Mouse (Mus musculus) T-helper 17 cell (primary cell): ENCODE data around the gene Cdc14a.

Source experiments
- in situ Hi-C, 2 experiments: fragments of 300-600 bp; cut with MboI, MseI; formaldehyde crosslinking; loops; 1 replicate in 1 of 2; 2 replicates in 1 of 2; pipeline ENCODE4 v1.15.1; 2025; ENCODE audit warnings: high pct_unique_total_duplicates in 2 of 2

Gene Cdc14a

DNA sequence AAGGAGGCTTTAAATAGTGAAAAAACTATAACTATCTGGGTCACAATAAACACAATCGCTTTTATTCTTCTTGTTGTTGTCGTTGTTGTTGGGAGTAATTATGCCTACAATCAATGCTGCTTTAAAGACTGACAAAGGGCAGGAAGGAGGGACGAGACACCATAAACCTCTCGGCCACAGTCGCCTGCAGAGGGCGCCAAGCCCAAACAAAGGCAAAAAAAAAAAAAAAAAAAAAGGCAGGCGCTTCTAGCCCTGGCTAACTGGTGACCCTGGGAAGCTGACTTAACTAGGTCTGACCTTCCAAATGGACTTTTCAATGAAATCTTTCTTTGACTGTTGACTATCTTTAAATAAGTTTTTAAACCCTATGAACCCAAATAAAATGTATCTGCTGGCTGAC is 90.6 kb downstream of the Cdc14a start:
- in situ Hi-C loops: loop anchor here in 1 of 2 experiments (10.0 kb wide), 1 partner anchor 502 kb away; no protein-coding TSS in a partner anchor

DNA sequence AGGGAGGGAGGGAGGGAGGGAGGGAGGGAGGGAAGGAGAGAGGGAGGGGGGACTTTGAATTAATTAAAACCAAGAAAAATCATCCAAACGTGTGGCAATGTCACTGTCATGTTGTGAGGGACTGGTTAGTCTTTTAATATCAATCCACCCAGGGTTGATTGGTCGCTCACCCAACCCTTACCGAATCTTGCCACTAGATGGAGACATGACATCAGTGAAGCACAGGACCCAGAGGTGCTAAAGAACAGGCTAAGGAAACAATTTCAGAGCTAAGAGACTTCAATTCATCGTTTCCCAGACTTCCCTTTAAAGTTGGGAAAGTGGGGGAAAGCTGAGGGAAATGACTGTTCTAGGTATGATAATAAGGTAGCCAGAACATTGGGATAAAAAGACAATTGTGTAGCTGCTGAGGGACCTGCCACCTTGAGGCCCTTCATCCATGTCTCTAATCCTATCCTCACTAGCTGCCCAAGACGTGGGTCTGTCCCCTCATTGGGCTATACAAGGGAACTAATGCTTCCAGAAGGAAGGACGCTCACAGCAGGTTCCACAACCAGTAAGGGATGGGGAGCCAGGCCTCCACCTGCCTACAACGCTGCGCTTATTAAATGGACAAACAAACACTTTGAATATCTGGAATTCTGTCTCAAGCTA is 91.9 kb downstream of the Cdc14a start:
- in situ Hi-C loops: loop anchor here in 1 of 2 experiments (10.0 kb wide), 1 partner anchor 503 kb away; no protein-coding TSS in a partner anchor

DNA sequence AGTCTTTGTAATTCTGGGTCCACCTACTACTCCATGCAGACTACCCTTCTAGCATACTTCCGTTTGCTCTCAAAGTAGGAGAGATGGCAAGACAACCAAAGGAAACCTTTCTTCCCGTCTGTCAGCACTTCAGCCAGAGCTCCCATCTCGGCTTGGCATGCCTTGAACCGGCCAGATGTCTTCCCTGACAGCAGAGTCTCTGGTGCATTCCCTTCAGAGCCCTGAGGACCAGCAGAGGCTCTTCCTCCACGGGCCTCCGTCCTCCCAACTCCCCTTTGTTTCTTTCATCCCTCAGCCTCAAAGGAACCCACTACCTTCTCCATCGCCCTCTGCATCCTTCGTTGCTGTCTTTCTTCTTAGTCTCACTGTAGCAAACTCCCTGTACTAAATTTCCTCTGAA is 93.9 kb downstream of the Cdc14a start:
- in situ Hi-C loops: loop anchor here (5.0 to 10.0 kb wide), 4 partner anchors 288 to 505 kb away; no protein-coding TSS in a partner anchor

DNA sequence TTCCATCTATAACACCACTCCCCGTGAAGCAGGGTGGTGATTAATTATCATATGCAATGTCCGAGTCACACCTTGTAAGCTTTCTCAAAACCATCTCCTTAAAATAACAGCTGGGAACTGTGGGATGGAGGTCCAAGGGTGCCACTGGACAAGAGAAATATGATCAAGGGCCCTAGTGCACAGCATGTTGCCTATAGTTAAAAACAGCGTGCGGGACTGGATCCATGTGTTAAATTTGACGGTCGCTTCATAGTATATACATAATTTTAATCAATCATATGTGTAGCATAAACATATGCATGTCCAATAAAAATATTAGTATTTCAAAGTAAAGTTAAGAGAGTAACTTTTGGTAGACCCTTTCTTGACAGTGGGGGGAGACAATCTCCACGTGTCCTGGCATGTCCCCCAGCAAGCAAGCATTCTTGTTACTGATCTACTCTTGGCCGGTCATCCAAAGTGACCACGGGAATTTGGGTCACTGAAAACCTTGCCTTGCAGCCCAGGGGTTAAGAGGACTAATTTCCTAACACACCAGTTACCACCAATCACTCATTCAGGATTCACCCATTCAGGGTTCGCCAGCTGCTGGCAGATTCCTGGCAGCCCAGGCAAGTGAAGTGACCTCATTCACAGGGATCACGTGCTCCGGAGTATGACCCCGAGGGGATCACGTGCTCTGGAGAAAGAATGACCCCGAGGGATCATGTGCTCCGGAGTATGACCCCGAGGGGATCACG is 94.6 kb downstream of the Cdc14a start:
- in situ Hi-C loops: loop anchor here (5.0 kb wide), 3 partner anchors 287 to 418 kb away; no protein-coding TSS in a partner anchor

DNA sequence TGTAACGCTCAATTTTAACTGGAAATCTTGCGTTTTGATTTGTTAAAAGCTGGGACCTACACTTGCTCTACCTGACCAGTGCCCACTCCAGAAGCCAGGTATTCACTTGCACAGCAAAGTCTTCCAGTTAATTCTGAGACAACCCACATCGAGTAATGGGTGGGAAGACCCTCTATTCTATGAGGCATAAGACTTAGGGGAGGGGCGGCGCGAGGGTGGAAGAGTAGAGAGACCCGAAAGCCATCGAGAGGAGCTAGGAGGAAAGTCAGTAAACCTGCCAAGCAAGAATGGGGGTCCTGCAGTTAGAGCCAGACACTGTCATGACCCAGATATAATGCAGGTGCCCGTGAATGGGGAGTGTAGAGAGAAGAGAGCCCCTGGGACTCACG is 96.2 kb downstream of the Cdc14a start:
- in situ Hi-C loops: loop anchor here (5.0 kb wide), 3 partner anchors 285 to 420 kb away; no protein-coding TSS in a partner anchor

DNA sequence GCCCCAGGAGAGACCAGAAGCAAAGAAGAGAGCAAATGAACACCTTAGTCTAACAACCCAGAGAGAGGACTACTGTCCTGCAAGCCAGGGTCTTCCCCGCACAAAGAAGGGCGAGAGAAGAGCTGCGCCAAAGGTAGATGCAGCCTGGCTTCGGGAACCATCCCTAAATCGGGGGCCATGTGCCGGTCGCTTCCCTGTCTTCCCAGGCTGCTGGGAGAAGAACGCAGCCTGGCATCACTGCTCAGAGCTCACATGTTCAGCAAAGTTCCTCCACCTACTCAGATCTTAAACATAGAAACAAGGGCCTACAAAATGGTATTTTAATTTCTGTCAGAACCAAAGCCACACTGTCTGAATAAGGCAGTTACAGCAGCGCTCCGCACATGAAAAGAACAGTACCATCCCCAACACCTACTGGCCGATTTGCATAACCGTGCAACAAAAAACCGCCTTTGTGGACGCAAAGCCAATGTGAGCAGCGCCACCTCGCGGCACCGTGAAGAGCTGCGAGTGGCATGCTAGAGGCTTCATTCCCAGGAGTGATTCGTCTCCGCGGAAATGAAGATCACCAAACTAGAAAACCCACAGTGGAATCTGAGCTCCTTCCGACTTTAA is 96.7 kb downstream of the Cdc14a start:
- in situ Hi-C loops: loop anchor here (5.0 kb wide), 3 partner anchors 285 to 420 kb away; no protein-coding TSS in a partner anchor

DNA sequence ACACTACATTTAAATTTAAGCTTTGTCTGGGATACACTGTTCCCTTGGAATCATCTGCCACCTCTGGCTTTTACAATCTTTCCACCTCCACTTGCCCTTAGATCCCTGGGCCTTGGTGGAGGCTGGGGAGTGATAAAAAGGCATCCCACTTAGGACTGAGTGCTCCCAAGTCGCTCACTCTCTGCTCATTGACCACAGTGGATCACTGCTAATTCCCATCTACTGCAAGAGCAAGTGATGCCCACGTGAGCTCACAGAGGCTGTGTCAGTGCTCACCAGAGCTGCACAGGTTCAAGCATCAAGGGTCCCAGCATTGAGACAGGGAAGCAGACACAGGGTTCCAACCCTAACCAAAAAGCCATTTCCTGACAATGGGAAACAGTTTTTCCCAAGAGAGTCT is 98.3 kb downstream of the Cdc14a start:
- in situ Hi-C loops: loop anchor here (5.0 kb wide), 3 partner anchors 283 to 422 kb away; no protein-coding TSS in a partner anchor

DNA sequence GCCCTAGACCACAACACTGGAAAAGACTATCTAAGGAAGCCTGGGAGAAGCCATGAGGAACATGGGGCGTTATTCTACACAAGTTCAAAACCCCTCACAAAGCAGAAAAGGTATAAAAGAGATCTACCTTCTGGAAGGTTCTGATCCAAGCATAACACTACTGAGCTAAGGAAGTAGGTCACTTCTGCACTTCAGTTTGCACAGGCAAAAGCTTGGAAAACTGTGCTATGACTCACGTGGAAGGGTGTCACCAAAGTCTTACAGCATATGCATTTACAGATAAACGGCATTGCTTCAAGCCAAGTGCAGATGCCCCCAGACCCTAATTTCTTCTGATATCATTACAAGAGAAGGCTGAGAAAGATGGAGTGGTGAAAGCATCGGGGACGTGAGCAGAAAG is 104.1 kb downstream of the Cdc14a start:
- in situ Hi-C loops: no loop called here

DNA sequence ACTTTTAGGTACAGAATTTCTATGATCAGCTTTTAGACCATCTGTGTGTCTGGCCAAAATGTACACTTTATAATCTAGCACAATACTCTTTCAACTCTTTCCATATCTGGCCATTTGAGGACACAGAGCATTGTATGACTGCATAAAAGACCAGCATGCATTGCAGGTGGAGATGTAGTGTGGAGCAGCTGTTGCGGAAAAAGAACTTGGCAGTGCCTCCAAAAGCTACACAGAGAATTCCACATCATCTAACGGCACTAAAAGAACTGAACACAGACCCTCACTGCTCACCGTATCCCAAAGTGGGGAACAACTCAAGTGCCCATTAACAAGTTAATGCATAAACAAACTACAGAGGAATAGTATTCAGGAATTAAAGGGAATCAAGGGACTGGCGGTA is 112.0 kb downstream of the Cdc14a start:
- in situ Hi-C loops: no loop called here

DNA sequence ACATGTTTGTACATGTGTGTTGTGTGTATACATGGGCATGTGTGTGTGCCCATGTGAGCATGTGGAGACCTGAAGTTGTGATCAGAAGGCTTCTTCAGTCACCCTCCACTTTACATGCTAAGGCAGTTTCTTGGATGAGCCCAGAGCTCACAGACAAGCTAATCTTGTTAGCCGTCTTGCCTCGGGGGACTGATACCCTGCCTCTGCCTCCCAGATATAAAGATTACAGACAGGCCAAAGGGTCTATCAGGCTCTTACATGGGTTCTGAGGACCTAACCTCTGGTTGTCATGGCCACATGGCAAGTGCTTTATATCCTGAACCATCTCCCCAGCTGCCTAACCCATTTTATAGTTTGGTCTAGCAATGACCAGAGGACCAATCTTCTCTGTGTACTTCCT is 112.7 kb downstream of the Cdc14a start:
- in situ Hi-C loops: no loop called here

DNA sequence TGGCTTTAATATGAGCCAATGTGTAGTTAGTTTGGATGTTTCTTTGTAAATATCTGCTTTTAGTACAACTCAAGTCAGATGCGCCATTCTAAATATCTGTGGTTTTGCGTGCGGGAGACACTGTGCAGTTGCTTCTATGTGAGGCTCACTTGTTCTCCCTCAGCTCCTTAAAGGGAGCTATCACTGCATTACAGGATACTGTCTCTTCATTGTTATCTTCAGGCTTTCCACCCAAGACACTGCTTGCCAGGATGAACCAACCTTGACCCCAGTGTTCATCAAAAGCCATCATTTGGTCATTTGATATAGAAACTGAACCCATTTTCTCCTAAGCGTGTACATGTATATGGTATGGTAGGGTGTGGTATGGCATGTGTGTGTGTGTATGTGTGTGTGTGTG is 113.2 kb downstream of the Cdc14a start:
- in situ Hi-C loops: no loop called here

DNA sequence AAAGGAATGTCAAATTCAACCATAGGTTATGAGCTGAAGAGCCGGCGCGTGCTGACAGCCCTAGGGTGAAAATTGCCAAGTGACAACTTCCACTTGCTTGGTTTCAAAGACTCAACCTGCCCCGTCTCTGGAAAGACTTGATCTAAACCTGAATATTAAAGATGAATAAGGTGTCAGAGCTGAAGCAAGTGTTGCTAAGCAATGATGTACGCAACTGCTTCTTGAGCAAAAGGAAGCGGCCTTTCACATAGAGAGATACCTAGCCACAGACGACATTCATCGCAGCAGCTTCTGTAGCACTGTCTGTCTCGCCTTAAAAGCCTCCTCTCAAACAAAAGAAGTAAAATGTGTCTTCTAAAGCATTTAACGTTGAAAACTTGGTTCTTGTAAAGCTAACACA is 113.8 kb downstream of the Cdc14a start:
- in situ Hi-C loops: no loop called here

DNA sequence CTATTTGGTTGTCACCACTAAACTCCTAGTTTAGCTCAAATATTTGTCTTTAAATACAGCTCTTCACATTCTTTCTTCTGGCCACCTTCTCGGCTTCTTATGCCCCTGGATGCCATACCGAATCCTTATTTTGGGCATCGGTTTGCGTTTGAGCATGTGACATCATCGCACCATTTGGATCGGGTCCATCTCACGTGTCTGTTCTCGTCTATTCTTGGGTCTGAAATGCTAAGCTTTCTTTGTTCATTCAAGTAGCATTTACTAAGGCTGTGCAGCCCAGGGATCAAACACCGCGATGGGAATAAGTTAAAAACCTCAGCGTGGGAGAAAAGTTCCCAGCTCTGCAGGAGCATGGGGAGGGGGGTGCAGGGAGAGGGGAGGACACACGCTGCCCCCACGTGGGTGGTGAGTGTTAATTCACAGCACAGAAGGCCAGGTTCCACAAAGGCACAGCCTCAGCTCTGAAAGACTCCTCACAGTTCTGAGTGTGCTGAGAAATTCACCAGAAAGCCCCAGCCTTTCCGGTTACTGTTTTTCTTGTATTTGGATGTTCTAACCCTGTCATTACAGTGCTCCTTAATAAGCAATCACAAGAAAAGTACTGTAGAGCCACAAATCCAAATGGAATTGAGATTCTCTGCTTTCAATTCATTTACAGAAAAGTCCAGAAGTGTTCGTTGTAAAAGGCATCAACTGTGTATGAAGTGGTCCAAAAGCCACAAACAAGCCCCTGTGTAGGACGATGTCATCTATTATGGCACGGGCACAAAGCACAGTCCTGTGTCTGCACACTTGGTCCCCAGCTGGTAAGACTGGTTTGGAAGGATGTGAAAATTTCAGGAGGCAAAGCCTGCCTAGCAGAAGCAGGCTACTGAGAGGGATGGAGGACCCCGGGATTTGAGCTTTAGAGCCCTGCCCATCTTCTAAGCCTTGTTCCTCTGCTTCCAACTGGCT is 118.8 kb downstream of the Cdc14a start:
- in situ Hi-C loops: no loop called here

DNA sequence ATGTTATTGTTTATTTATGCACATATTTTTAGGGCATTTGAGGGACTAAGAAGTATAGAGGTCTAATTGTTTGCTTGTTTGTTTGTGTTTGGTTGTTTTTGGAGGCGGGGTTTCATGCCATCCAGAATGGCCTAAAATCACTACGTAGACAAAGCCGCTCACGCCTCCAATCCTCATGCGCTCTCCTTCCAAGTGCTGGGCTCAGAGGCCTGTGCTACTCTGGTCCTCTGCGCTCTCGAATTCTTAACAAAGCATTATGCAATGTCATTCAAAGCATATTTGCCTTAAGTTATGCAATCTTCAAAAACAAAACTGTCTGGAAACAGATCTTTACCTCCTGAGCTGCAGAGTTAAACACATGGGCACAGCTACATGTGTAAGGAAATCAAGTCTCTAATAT is 121.3 kb downstream of the Cdc14a start:
- in situ Hi-C loops: no loop called here

DNA sequence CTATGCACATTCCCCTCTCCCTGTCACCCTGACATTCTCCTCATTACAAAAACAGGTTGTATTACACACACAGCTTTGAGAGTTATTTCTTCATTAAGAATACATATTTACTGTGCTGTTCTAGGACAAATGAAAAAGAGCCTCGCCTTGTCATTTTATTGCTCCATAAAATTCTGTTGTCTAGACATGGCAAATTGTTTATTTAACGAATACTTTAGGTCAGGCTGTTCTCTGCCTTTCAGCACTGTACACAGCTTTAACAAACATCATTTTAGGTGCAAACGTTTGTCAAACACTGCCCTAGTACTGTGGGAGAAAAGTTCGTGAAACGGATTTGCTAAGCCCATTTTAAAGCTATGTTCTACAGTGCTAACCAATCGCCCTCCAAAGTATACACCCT is 122.1 kb downstream of the Cdc14a start:
- in situ Hi-C loops: no loop called here

DNA sequence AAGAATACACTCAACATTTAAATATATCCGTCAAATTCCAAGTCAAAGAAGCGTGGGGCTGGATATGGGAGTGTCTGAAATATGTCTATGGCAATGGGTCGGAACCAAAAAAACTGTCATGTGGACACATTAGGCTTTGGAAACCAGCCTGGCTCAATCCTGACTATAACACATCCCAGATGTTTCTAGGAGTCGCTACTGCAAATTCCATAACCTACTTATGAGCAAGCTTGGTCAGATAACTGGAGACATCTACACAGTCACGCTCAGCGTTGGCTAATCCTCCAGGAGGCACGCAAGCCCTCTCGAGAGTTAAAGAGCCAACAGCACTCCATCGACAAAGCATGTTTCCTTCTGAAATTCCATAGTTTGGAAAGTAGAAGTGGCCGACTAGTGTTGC is 125.1 kb downstream of the Cdc14a start:
- in situ Hi-C loops: loop anchor here in 1 of 2 experiments (10.0 kb wide), 1 partner anchor 554 kb away; no protein-coding TSS in a partner anchor

DNA sequence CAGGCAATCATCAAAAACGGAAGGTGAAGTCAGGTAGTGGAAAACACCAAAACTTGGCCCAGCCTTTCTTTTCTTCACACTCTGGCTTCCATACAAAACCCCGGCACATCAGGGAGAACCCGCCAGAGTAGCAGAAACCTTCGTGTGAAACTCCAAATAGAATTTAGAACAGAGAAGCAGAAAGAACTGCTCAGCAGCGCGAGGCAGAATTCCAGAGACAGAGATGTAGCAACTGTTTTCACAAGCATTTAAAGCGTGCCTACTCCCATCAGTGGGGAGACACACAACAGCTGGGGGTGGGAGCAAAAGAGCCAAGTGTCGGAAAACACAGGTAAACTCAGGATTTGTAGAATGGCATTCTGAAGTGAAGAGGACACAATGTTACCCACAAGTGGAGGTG is 125.8 kb downstream of the Cdc14a start:
- in situ Hi-C loops: loop anchor here in 1 of 2 experiments (10.0 kb wide), 1 partner anchor 553 kb away; no protein-coding TSS in a partner anchor

DNA sequence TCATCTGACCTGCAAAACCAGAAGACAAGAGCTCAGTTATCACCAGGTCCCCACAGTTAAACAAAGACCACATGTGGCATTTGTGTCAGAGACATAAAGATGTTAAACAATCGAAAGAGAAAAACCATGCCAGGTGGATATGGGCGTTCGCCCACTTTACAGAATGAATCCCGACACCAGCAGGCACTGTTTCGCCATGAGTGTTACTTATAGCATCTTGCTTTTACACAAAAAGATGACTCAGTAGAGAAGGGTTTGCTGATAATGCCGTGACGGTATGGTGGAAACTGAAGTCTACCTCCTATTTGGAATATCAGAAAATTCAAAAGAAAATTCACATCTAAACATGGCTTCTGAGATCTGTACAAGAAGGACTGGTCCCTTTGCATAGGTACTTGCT is 126.7 kb downstream of the Cdc14a start:
- in situ Hi-C loops: loop anchor here in 1 of 2 experiments (10.0 kb wide), 1 partner anchor 552 kb away; no protein-coding TSS in a partner anchor

DNA sequence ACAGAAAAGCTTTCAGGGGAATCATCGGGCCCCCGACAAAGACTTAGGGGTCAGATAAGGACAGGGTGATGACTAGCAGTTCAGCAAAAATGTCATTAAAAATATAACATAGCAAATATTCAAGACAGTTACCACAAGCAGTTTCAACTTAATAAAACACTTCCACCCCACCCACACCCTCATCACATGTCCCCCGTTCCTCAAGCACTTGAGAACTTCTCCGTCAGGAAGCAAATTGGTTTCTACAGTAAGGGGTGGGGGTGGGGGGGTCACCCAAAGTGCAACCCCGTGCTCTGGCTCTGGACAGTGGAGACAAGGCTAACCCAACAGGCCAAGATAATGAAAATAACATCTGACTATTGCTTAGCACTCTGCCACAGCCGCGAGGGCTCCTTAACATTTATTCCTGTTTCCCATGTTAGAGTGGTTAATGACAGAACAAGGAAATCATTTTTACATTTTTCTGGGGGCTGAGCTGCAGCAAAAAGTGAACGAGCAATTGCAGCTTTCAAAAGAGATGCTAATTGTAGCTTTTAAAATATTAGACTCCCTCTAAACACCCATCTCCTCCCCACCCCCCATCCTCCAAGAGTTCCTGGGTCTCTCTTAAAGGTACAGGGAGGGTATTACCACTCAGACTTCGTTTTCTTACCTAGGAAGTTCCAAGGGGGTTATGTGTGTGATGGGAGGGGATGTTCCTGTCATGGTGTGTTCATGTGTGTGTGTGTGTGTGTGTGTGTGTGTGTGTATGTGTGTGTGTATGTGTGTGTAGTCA is 133.6 kb downstream of the Cdc14a start:
- in situ Hi-C loops: loop anchor here in 1 of 2 experiments (10.0 kb wide), 1 partner anchor 545 kb away; no protein-coding TSS in a partner anchor

DNA sequence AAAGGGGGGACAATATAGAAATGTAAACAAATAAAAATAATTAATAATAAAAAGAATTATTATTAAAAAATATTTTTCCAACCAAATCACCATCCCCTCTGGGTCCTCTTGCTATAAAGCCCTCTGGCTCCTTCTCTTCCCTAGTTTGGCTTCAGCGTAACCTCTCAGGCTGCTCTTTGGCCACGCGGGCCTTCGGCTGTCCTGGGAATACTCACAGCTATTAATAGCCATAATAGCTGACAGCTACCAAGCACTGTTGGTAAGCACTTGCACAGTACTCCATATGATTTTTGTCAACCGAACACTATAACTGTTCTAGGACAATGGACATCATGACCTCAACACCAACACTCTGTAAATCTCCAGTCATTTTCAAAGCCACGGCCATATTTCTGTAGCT is 135.0 kb downstream of the Cdc14a start:
- in situ Hi-C loops: no loop called here
